ENCODE assay signal across 18 mouse cellular contexts in the genomic region with DNA sequence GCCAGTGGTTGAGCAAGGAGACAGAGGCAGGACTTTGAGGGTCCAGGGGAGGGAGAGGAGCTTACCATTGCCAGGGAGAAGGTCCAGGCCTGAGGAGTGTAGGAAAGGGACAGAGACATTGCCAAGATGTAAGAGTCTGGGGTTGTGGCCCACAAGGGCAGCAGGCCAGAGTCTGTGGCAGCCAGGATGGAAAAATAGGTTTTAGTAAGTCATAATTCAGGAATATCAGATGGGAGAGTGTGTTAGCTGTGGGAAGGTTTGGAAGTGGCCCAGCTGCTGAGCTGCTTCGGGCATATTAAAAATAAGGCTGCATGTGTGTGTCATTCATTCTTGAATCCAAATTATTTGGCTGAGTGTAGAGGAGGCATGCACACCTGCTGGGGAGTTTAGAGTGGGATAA. TPM values are rescaled to one million over a fixed set of nuclear protein-coding genes. Genes with fewer than 3 reads are reported as not detected.
DNase-seq lines count a peak whose midpoint lies in the region; ATAC-seq lines count a peak whose summit lies in the region.
"Had no signal": no experiment of that assay in that cellular context is flagged by ENCODE, and none has a peak within 500 bp of the region (broad histone marks: within the 10 kb centered on the region; RNA-seq: fewer than 3 reads in every experiment).

No protein-coding gene starts in this region.

- H3K9me3 ChIP-seq in neural tube, embryonic 15.5 days (replicated peaks), result no peaks in the 10 kb centered on the region
- H3K9me3 ChIP-seq: hindbrain, embryonic 12.5 days; liver, embryonic 13.5 days had no signal

- H3K27me3 ChIP-seq in neural tube, embryonic 15.5 days (replicated peaks), result no peaks in the 10 kb centered on the region
- H3K27me3 ChIP-seq: hindbrain, embryonic 12.5 days; liver, embryonic 13.5 days had no signal

- ATAC-seq in neural tube, embryonic 15.5 days (ENCODE audit: low FRiP score), result no peak
- ATAC-seq: activated CD4-positive, CD25-positive, alpha-beta regulatory T cell, adult 4 months; intestine, postnatal 0 days; lung, postnatal 0 days; Patski had no signal

- WGBS in neural tube, embryonic 15.5 days, result 61% methylated on average over 1 of the region's 1 CpGs

- peak; percentile 90 for DNase-seq in heart, adult 11 months
- no peak for DNase-seq in heart, adult 8-10 months (ENCODE audit: low spot score)
- peak; percentile 2 for DNase-seq in lung, postnatal 10 days
- DNase-seq in lung, postnatal 4 days, result no peak
- peak; percentile 53 for DNase-seq in cerebellum, adult 8-10 months
- DNase-seq in fat pad, adult 2 months (ENCODE audit: extremely low read depth, low read depth, low spot score), result peak; percentile 50
- no peak for DNase-seq in B cell, adult 2 months
- DNase-seq: gastrocnemius, postnatal 14 days; liver, embryonic 13.5 days; right cerebral cortex, postnatal 25 days; thymus, postnatal 25 days had no signal

- H3K27ac ChIP-seq in neural tube, embryonic 15.5 days (replicated peaks), result no peak overlapping the region
- H3K27ac ChIP-seq: hindbrain, embryonic 12.5 days; liver, embryonic 13.5 days; stomach, postnatal 0 days had no signal

- H3K9ac ChIP-seq in neural tube, embryonic 15.5 days (replicated peaks), result no peak overlapping the region
- H3K9ac ChIP-seq: hindbrain, embryonic 12.5 days; liver, embryonic 13.5 days had no signal

- no peak overlapping the region for H3K4me2 ChIP-seq in neural tube, embryonic 15.5 days
- H3K4me2 ChIP-seq: hindbrain, embryonic 12.5 days; liver, embryonic 13.5 days had no signal

- H3K4me3 ChIP-seq in neural tube, embryonic 15.5 days (replicated peaks), result no peak overlapping the region
- H3K4me3 ChIP-seq: hindbrain, embryonic 12.5 days; liver, embryonic 13.5 days had no signal

- H3K36me3 ChIP-seq in neural tube, embryonic 15.5 days, result peaks cover 5% of the 10 kb centered on the region; the same call in 1 of the 2 replicates
- H3K36me3 ChIP-seq: liver, embryonic 13.5 days had no signal

- H3K4me1 ChIP-seq in neural tube, embryonic 15.5 days, result no peaks in the 10 kb centered on the region
- H3K4me1 ChIP-seq: hindbrain, embryonic 12.5 days; liver, embryonic 13.5 days had no signal

RNA-seq across cellular contexts. Expression of gene Armh4, which starts 11.4 kb away (rescaled TPM):
- 10 to 100 TPM in 2 of 4 experiments, 1 to 10 TPM in 2; 8.2 to 11.9 (median 9.6) TPM for total RNA-seq in heart, adult 8-10 months (2022)
- 22.9 and 25.8 TPM in 2 replicates for polyA plus RNA-seq in neural tube, embryonic 15.5 days (2015; fragmentation: Nextera tagmentation; extraction: Ambion mirVana)
- polyA plus RNA-seq: activated CD4-positive, CD25-positive, alpha-beta regulatory T cell, adult 4 months; Patski had no signal

Comparison
In these comparisons a context has a peak if more than half of its experiments do, and no peak if none do; other contexts are left out.
1. DNase-seq: peak in heart, adult 11 months (single experiment), lung, postnatal 10 days (single experiment), cerebellum, adult 8-10 months (single experiment) and fat pad, adult 2 months (single experiment); none in heart, adult 8-10 months (single experiment), lung, postnatal 4 days (0 of 2) and B cell, adult 2 months (0 of 2).